17 mouse cellular contexts compared by ENCODE assay signal in the genomic region with DNA sequence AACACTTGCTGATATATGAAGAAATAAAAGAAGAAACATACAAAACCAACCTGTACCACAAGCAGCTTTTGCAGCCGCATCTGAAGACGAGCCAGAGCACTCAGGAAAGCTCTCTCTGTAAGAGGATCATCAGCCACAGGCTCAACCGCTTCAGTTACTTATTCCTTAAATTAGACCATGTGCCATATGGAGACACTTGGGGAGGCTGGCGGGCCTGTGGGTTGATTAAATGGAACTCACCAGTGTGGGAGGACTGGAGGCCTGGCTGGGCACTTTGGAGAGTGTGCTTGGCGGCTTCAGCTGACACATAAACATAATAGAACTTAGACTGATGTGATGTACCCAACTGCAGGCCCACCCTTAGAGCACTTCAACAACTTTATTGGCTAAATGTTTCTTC. TPM values are rescaled to one million over a fixed set of nuclear protein-coding genes. Genes with fewer than 3 reads are reported as not detected.
DNase-seq lines count a peak whose midpoint lies in the region; ATAC-seq lines count a peak whose summit lies in the region.
"Had no signal": no experiment of that assay in that cellular context is flagged by ENCODE, and none has a peak within 500 bp of the region (broad histone marks: within the 10 kb centered on the region; RNA-seq: fewer than 3 reads in every experiment).

No protein-coding gene starts in this region.

- peak; percentile 96 for ATAC-seq in frontal cortex, adult (ENCODE audit: low TSS enrichment)
- ATAC-seq: forebrain, embryonic 14.5 days had no signal

- DNase-seq in frontal cortex, postnatal 14 days (ENCODE audit: low spot score in 2 of 2): no peak
- DNase-seq in left cerebral cortex, adult 18-20 months (ENCODE audit: low spot score in 2 of 2): peak; percentile 50 to 72
- no peak for DNase-seq in left cerebral cortex, postnatal 4 days
- peak; percentile 13 for DNase-seq in retina, postnatal 7 days (ENCODE audit: low read depth, low spot score)
- DNase-seq in telencephalon, adult 2 months (ENCODE audit: low read depth, low spot score): peak; percentile 76
- no peak for DNase-seq in lung, postnatal 10 days
- no peak for DNase-seq in kidney, postnatal 10 days
- DNase-seq: adrenal gland, postnatal 14 days; cerebellum, adult 9-10 months; kidney, adult 8-10 months; kidney, postnatal 14 days; liver; lung, postnatal 4 days; midbrain, embryonic 14.5 days; thymus, adult 2 months had no signal

- intact Hi-C loops in left cerebral cortex, postnatal 4 days (cut with DNase I): no loop called here

RNA-seq across cellular contexts. Expression of a gene that starts 15.6 kb away (rescaled TPM):
- total RNA-seq in left cerebral cortex, adult 18-20 months (2021): 100 to 1,000 TPM in 1 of 2 experiments, 10 to 100 TPM in 1; 85.2 to 101 TPM
- 10 to 100 TPM; 45.8 to 53.7 TPM for total RNA-seq in left cerebral cortex, postnatal 4 days (2021)

RNA-seq across cellular contexts. Expression of a gene that starts 20.3 kb away (rescaled TPM):
- 10 to 100 TPM; 13.3 TPM for total RNA-seq in left cerebral cortex, adult 18-20 months (2021)
- total RNA-seq in left cerebral cortex, postnatal 4 days (2021): 1 to 10 TPM; 6.6 to 8.2 TPM

RNA-seq across cellular contexts. Expression of a gene that starts 41.5 kb away (rescaled TPM):
- total RNA-seq in left cerebral cortex, adult 18-20 months (2021): 100 to 1,000 TPM; 434 to 461 TPM
- 100 to 1,000 TPM; 319 to 327 TPM for total RNA-seq in left cerebral cortex, postnatal 4 days (2021)

RNA-seq across cellular contexts. Expression of a gene that starts 41.7 kb away (rescaled TPM):
- total RNA-seq in left cerebral cortex, adult 18-20 months (2021): 10 to 100 TPM; 44.7 to 54.3 TPM
- 10 to 100 TPM; 60.2 to 68.2 TPM for total RNA-seq in left cerebral cortex, postnatal 4 days (2021)

Comparison
In these comparisons a context has a peak if more than half of its experiments do, and no peak if none do; other contexts are left out.
1. DNase-seq: peak in left cerebral cortex, adult 18-20 months (2 of 2), retina, postnatal 7 days (single experiment) and telencephalon, adult 2 months (single experiment); none in frontal cortex, postnatal 14 days (0 of 2), left cerebral cortex, postnatal 4 days (single experiment), lung, postnatal 10 days (single experiment) and kidney, postnatal 10 days (single experiment).